Mouse (Mus musculus) embryonic fibroblast, embryonic 13.5 days (primary cell): ENCODE measurements around the gene Ccng2. TPM values are rescaled to one million over a fixed set of nuclear protein-coding genes. Genes with fewer than 3 reads are reported as not detected.
A peak's percentile ranks its signal among the peaks of the same experiment; 100 is the strongest.

Experiments
- H3K27ac ChIP-seq: 2 replicates; pipeline ENCODE4 v1.5.1; 2012; ENCODE audit warnings: low read length, control low read depth, inconsistent platforms; ENCODE audit not compliant: insufficient read depth
- H3K4me1 ChIP-seq: 2 replicates; pipeline ENCODE4 v1.6.1; 2011; ENCODE audit warnings: low read length; ENCODE audit not compliant: control insufficient read depth, insufficient read depth
- H3K4me3 ChIP-seq: 2 replicates; pipeline ENCODE4 v1.5.1; 2011; ENCODE audit warnings: mild to moderate bottlenecking, control low read depth, low read length; ENCODE audit not compliant: insufficient read depth
- CTCF ChIP-seq: IDR thresholded peaks from 2 replicates; pipeline ENCODE4 v1.5.1; 2011; ENCODE audit warnings: mild to moderate bottlenecking, control low read depth, low read length, moderate library complexity, borderline replicate concordance; ENCODE audit not compliant: insufficient read depth
- POLR2A ChIP-seq: IDR thresholded peaks from 2 replicates; pipeline ENCODE4 v1.6.1; 2011; ENCODE audit warnings: low read depth, mild to moderate bottlenecking, control low read depth, low read length, moderate library complexity
- polyA plus RNA-seq: library from polyadenylated mRNA; stranded (reverse); fragments of >200 nt; gene quantifications from 2 replicates; pipeline ENCODE4 v1.2.4, GENCODE M21; 2011; ENCODE audit warnings: low read depth; ENCODE audit not compliant: missing spikeins, insufficient read length

The Ccng2 gene
- polyA plus RNA-seq: 32.6 and 35.3 TPM in 2 replicates

DNA sequence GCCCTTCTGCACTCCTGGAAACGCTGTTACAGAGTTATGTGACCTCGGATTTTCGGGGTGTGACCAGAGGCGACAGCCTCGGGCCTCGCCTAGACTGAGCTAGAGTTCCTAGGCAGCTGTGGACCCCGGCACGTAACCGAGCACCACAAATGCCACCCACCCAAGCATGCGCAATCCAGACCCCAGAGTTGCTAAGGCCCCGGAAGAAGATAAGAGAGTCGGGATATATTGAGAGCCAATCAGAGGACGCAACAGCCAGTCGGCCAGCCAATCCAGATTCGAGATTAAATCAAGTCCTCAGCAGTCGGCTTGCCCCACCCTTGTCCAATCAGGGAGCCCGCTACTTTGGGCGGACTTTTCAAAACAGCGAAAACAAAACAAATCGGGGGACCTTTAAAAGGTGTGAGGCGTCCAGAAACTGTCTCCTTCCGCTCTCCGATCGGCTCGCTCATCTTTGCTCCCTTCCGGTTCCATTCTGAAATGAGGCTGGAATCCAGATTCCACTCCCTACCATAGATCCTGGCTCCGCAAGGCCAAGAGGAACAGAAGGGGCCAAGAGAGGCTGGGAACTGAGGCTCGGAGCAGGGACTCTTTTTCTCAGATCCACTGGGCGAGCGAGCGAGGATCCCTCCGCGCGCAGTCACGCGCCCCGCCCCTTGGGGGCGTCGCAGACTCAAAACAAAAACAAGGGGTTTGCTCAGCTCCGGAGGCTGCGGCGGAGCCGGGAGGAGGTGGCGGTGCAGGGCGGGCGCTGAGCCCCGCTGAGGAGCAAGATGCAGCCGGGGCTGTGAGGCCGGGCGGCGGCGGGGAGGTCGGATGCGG is at the start of gene Ccng2:
Gene Ccng2, plus strand, starts transcription at position 375 of the 822 bp plus-strand sequence.
- TF ChIP-seq POLR2A (peak; percentile 93), CTCF (no peak)
- Histone ChIP-seq H3K27ac (peak within 1 kb of the TSS; percentile 94), H3K4me3 (peak within 1 kb of the TSS; percentile 87), H3K4me1 (peaks cover 2% of the 10 kb centered on the region; the same call in 1 of the 2 replicates)

DNA sequence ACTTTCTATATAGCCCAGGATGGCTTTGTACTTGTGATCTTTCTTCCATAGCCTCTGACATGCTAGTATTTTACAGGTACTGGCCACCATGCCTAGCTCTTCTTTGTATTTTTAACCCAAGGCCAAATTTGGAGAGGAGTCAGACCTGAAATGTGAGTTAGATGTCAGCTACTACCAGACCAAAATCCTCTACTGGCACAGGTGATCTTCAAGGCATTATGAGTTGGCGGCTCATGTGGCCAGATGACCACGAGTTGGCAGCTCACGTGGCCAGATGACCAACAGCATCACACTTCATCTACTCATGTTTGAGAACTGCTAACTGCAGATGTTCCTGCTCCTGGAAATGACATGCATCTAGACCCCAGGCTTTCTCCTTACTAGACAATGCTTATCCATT is 48.7 kb upstream of the Ccng2 start:
- Histone ChIP-seq H3K27ac (no peak overlapping the region), H3K4me3 (no peak overlapping the region), H3K4me1 (no peaks in the 10 kb centered on the region)
- TF ChIP-seq POLR2A (no peak), CTCF (no peak)

DNA sequence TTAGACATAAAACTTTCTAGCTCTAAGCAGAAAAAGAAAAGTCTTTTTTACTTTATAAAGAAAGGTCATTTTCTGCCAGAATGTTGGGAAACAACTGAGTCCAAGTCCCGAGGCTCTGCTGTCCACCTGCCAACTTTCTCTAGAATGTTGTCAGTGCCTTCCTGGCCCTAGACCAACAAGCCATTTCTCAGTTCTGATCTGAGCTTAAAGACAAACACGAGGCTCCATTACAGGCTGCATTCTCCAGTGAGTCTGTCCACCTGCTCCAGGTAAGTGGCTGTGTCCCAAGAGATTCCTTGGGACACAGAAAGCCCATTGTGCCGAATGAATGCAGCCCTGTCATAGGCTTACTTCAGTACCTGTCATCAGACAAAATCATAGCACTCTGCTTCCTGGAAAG is 45.4 kb upstream of the Ccng2 start:
- H3K4me3 ChIP-seq: no peak overlapping the region
- H3K4me1 ChIP-seq: no peaks in the 10 kb centered on the region
- no peak overlapping the region for H3K27ac ChIP-seq
- TF ChIP-seq POLR2A: no peak
- TF ChIP-seq CTCF: no peak

DNA sequence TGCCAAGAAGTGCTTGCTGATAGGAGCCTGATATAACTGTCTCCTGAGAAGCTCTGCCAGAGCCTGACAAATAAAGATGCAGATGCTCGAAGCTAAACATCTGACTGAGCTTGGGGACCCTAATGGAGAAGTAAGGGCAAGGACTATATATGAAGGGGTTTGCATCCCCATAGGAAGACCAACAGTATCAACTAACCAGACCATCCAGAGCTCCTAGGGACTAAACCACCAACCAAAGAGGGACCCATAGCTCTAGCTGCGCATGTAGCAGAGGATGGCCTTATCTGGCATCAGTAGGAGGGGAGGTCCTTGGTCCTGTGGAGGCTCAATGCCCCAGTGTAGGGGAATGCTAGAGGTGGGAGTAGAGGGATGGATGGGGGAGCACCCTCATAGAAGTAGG is 42.5 kb upstream of the Ccng2 start:
- no peak for TF ChIP-seq POLR2A
- Histone ChIP-seq H3K4me3 (no peak overlapping the region), H3K4me1 (no peaks in the 10 kb centered on the region), H3K27ac (no peak overlapping the region)

DNA sequence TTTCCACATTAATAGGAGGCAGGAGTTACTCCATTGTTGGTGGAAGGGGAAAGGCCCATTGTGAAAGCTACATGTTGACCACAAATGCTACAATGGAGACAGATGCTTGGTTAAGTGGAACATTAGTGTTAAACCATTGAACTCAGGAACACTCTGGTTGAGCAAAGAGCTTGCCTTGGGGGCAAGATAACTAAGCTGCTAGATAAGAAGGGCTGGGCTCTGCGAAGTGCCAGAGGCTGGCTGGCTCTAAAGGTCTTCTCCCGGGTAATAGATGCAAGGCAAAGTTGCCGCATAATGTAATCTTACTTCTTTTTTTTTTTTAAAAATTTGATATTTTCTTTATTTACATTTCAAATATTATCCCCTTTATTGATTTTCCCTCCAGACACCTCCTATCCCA is 39.9 kb upstream of the Ccng2 start:
- H3K4me3 ChIP-seq: no peak overlapping the region
- H3K27ac ChIP-seq: no peak overlapping the region
- H3K4me1 ChIP-seq: no peaks in the 10 kb centered on the region
- no peak for TF ChIP-seq POLR2A
- no peak for TF ChIP-seq CTCF

DNA sequence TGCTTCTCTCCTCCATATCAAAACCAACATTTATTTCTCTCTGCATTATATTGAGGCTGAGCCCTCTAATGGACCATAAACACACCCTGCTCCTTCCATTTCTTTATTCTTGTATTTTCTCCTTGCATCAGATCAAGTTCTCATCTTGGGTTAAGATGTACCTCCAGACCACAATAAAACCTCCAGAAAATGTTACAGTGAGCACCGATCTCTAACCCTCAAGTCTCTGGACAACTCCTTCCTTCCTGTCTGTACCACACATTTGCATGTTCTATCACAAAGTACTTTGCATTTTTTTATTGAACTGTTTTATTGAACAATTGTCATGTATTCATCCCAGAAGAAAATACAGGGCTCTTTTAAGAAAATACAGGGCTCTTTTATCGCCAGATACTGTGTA is 37.5 kb upstream of the Ccng2 start:
- no peak overlapping the region for H3K27ac ChIP-seq
- TF ChIP-seq CTCF: no peak
- no peak for TF ChIP-seq POLR2A
- H3K4me1 ChIP-seq: no peaks in the 10 kb centered on the region
- H3K4me3 ChIP-seq: no peak overlapping the region

DNA sequence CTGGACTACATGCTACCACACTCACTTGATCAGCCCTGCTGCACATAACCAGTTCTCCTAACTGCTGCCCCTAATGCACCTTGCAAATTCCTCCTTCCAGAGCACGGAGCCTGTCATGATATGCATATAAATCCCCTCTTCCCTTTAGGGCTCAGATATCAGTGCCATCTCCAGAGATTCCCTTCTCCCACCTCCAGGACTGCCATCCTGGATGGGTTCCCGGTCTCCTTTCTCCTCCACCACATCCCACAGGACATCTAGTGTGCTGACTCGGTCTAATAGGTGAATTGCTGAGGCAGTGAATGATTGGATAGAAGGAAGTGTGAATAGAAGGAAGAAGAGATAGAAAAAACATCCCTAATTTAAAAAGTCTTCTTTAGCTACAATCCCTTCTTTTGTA is 35.3 kb upstream of the Ccng2 start:
- TF ChIP-seq POLR2A (no peak), CTCF (no peak)
- no peak overlapping the region for H3K27ac ChIP-seq

DNA sequence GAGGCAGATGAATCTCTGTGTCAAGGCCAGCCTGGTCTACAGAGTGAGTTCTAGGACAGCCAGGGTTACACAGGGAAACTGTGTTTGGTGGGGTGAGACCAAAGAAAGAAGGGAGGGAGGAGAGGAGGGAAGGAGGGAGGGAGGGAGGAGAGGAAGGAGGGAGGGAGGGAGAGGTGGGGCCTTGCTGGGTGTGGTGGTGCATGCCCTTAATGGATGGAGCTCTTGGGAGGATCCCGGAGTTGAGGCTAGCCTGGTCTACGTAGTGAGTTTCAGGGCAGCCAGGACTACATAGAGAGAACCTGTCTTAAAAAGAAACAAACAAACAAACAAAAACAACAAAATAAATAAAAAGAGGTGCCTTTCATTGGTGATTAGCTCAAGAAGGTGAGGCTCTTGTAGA is 34.2 kb upstream of the Ccng2 start:
- H3K4me3 ChIP-seq: no peak overlapping the region
- TF ChIP-seq CTCF (no peak), POLR2A (no peak)
- no peaks in the 10 kb centered on the region for H3K4me1 ChIP-seq
- no peak overlapping the region for H3K27ac ChIP-seq

More for the DNA sequence above, 35.3 kb upstream of the Ccng2 start:
- Histone ChIP-seq H3K4me1 (no peaks in the 10 kb centered on the region), H3K4me3 (no peak overlapping the region)

DNA sequence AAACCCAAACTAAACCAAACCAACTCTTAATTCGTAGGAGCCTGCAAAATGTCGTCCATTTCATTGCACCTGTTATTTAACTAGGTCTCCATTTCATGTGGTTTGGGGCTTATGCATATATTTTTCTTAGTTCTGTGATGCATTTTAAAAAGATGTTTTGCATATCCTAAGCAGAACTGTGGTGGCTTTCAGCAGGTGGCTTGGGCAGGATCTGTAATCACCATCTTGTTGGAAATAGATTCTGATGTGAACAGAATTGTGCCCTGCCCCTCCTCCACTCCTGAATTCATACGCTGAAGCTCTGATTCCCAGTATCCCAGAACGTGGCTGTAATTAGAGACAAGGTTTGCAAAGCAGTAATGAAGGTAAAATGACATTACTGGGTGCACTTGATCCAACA is 32.9 kb upstream of the Ccng2 start:
- TF ChIP-seq CTCF: no peak
- TF ChIP-seq POLR2A: no peak
- H3K4me1 ChIP-seq: no peaks in the 10 kb centered on the region
- H3K27ac ChIP-seq: no peak overlapping the region
- H3K4me3 ChIP-seq: no peak overlapping the region

DNA sequence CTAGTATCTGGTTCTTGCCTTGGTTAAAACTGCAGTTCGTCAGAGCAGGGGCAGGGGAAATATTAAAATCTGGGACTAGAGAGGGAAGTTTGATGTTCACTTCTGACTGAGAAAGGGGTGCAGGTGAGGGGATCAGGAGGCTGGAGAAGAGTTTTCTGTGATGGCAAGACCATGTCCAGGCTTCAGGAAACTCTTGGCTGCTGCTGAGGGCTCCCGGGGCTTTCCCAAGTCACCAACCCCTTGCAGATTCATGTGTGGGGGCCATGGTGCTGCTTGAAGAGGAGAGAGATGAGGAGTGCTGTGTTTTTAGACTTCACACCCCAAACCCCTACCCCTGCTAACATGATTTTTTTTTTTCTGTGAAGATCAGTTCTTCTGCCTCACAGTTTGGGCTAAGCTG is 32.5 kb upstream of the Ccng2 start:
- no peak for TF ChIP-seq POLR2A
- no peak for TF ChIP-seq CTCF
- H3K4me3 ChIP-seq: no peak overlapping the region
- H3K27ac ChIP-seq: no peak overlapping the region
- no peaks in the 10 kb centered on the region for H3K4me1 ChIP-seq

DNA sequence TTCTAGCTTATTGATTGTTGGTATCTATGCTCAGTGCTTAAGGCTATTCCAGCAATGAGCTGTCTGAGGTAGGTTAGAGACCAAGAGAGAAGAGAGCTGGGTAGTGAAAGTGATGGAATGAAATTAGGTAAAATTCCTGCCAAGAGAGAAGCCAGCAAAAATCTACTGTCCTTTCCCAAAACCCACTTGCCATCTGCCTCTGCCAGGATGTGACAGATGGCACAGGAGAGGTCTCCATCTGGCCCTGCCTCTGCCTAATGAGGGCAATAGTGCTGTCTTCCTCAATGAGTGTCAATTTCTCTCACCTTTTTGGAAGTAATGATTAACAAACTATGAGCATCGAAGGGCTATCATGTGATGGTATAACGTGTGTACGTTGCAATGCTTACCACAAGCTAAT is 31.2 kb upstream of the Ccng2 start:
- Histone ChIP-seq H3K27ac (no peak overlapping the region), H3K4me1 (no peaks in the 10 kb centered on the region), H3K4me3 (no peak overlapping the region)
- TF ChIP-seq CTCF (no peak), POLR2A (no peak)
